ENCODE assay signal across 20 mouse cellular contexts in genomic region chr12:52409221-52409620, GRCm38 (mm10).
DNase-seq lines count a peak whose midpoint lies in the region; ATAC-seq and TF ChIP-seq lines count a peak whose summit lies in the region.
"Had no signal": no experiment of that assay in that cellular context is flagged by ENCODE, and none has a peak within 500 bp of the region (broad histone marks: within the 10 kb centered on the region; RNA-seq: fewer than 3 reads in every experiment).

No protein-coding gene starts in this region.

- no peak overlapping the region for H3K27ac ChIP-seq in heart, embryonic 10.5 days
- H3K27ac ChIP-seq in kidney, adult 2 months (ENCODE audit: insufficient read depth, low read depth, low read length) = 0 out of 2 replicates have a peak overlapping the region, but pooled peaks have one; percentile 14
- H3K27ac ChIP-seq in hindbrain, embryonic 14.5 days = no peak overlapping the region
- H3K27ac ChIP-seq: embryonic facial prominence, embryonic 10.5 days; embryonic facial prominence, embryonic 12.5 days; forebrain, embryonic 12.5 days had no signal

- no peaks in the 10 kb centered on the region for H3K27me3 ChIP-seq in heart, embryonic 10.5 days (ENCODE audit: insufficient read depth, poor library complexity, severe bottlenecking)
- no peaks in the 10 kb centered on the region for H3K27me3 ChIP-seq in kidney, adult 2 months (replicated peaks; ENCODE audit: control insufficient read depth, insufficient read depth, low read length)
- H3K27me3 ChIP-seq in Patski = no peaks in the 10 kb centered on the region
- no peaks in the 10 kb centered on the region for H3K27me3 ChIP-seq in hindbrain, embryonic 14.5 days (ENCODE audit: control insufficient read depth, insufficient read depth, low read length)
- H3K27me3 ChIP-seq: embryonic facial prominence, embryonic 12.5 days; forebrain, embryonic 12.5 days had no signal

- no peaks in the 10 kb centered on the region for H3K9me3 ChIP-seq in heart, embryonic 10.5 days
- no peaks in the 10 kb centered on the region for H3K9me3 ChIP-seq in hindbrain, embryonic 14.5 days (ENCODE audit: control insufficient read depth, low read length)
- H3K9me3 ChIP-seq: embryonic facial prominence, embryonic 10.5 days; embryonic facial prominence, embryonic 12.5 days; forebrain, embryonic 12.5 days had no signal

- POLR2A ChIA-PET in Patski (lab: Charles Lee) = no interaction called here

- CTCF ChIA-PET in Patski (lab: Charles Lee) = no interaction called here

- peaks cover 10% of the 10 kb centered on the region for H3K4me1 ChIP-seq in heart, embryonic 10.5 days
- no peaks in the 10 kb centered on the region for H3K4me1 ChIP-seq in kidney, adult 2 months (ENCODE audit: control insufficient read depth, insufficient read depth, low read length)
- 0 out of 2 replicates have a peak, but pooled peaks cover 5% of the 10 kb centered on the region for H3K4me1 ChIP-seq in hindbrain, embryonic 14.5 days (replicated peaks; ENCODE audit: control insufficient read depth, insufficient read depth, low read length)

- peak; percentile 78 for ATAC-seq in Patski
- no peak for ATAC-seq in hindbrain, embryonic 14.5 days (ENCODE audit: low FRiP score)
- ATAC-seq: forebrain, embryonic 14.5 days; forebrain, postnatal 0 days had no signal

- DNase-seq in heart, adult 11 months = peak; percentile 70
- DNase-seq in heart, embryonic 10.5 days (ENCODE audit: low spot score) = no peak
- DNase-seq in kidney, adult 2 months = peak; percentile 51
- no peak for DNase-seq in kidney, postnatal 25 days
- DNase-seq in Muller cell, postnatal 12 days (ENCODE audit: inconsistent ontology term) = peak; percentile 80
- no peak for DNase-seq in Patski (ENCODE audit: low read depth, low spot score)
- DNase-seq in hindbrain, embryonic 14.5 days (ENCODE audit: low spot score) = no peak
- DNase-seq: adrenal gland, adult 8-10 months; adrenal gland, postnatal 14 days; adrenal gland, postnatal 36 days; cerebellum, adult 11-12 months; cerebellum, adult 2 months; cerebellum, adult 9-10 months; cerebellum, postnatal 10 days; cerebellum, postnatal 25 days; forebrain, postnatal 0 days had no signal

- no peak for TF ChIP-seq POLR2A in kidney, adult 2 months (IDR thresholded peaks at IDR 0.05; ENCODE audit: low read depth, low read length)

- H3K9ac ChIP-seq in hindbrain, embryonic 14.5 days = no peak overlapping the region
- H3K9ac ChIP-seq: embryonic facial prominence, embryonic 12.5 days; forebrain, embryonic 12.5 days; forebrain, postnatal 0 days had no signal

- H3K4me2 ChIP-seq in hindbrain, embryonic 14.5 days (replicated peaks) = no peak overlapping the region
- H3K4me2 ChIP-seq: embryonic facial prominence, embryonic 12.5 days; forebrain, embryonic 12.5 days had no signal

- H3K4me3 ChIP-seq in heart, embryonic 10.5 days = no peak overlapping the region
- H3K4me3 ChIP-seq in kidney, adult 2 months (ENCODE audit: insufficient read depth, low read depth, low read length) = no peak overlapping the region
- H3K4me3 ChIP-seq in hindbrain, embryonic 14.5 days (replicated peaks; ENCODE audit: low read length) = no peak overlapping the region
- H3K4me3 ChIP-seq: embryonic facial prominence, embryonic 10.5 days; embryonic facial prominence, embryonic 12.5 days; forebrain, embryonic 12.5 days had no signal

- in situ Hi-C loops in Patski (cut with MboI; ENCODE audit: low pct_unique_long_range_greater_than_20kb) = no loop called here

- WGBS in heart, embryonic 10.5 days = 77% methylated on average over 3 of the region's 3 CpGs
- WGBS in kidney, adult 2 months = 63% methylated on average over 3 of the region's 3 CpGs
- WGBS in hindbrain, embryonic 14.5 days = 91% methylated on average over 3 of the region's 3 CpGs

- H3K36me3 ChIP-seq in heart, embryonic 10.5 days = no peaks in the 10 kb centered on the region
- no peaks in the 10 kb centered on the region for H3K36me3 ChIP-seq in kidney, adult 2 months (ENCODE audit: control insufficient read depth, insufficient read depth, low read length)
- no peaks in the 10 kb centered on the region for H3K36me3 ChIP-seq in hindbrain, embryonic 14.5 days (replicated peaks; ENCODE audit: control insufficient read depth, insufficient read depth)
- H3K36me3 ChIP-seq: embryonic facial prominence, embryonic 10.5 days; embryonic facial prominence, embryonic 12.5 days; forebrain, embryonic 12.5 days had no signal

- TF ChIP-seq CTCF in kidney, adult 2 months (conservative IDR thresholded peaks at IDR 0.05; ENCODE audit: insufficient read depth, insufficient read length, low read depth, low read length) = no peak
- TF ChIP-seq CTCF in Patski (IDR thresholded peaks at IDR 0.05) = no peak

Comparison
In these comparisons a context has a peak if more than half of its experiments do, and no peak if none do; other contexts are left out.
1. DNase-seq: peak in heart, adult 11 months (single experiment), kidney, adult 2 months (single experiment) and Muller cell, postnatal 12 days (single experiment); none in heart, embryonic 10.5 days (single experiment), kidney, postnatal 25 days (0 of 2), Patski (single experiment) and hindbrain, embryonic 14.5 days (single experiment).